Mouse (Mus musculus): ENCODE measurements around the gene Sidt2.

Sidt2 gene

GRCm38 (mm10) chr9:45955107-45955963 lies at the start of gene Sidt2:
Gene Sidt2 (minus strand): TSS chr9:45955258.
- DNase-seq (ENCODE audit: low spot score in 2 of 2) = peak; percentile 73 to 89

GRCm38 (mm10) chr9:46004529-46004928 lies 49.5 kb upstream of the Sidt2 start:
- DNase-seq (ENCODE audit: low spot score in 2 of 2) = no peak

- peak in 1 of 2 experiments; percentile 90 for DNase-seq (ENCODE audit: low spot score in 2 of 2)
Measured at GRCm38 (mm10) chr9:46003729-46004128, 48.7 kb upstream of the Sidt2 start.

GRCm38 (mm10) chr9:45999009-45999408 lies 44.0 kb upstream of the Sidt2 start:
- DNase-seq (ENCODE audit: low spot score in 2 of 2) = peak in 1 of 2 experiments; percentile 30

GRCm38 (mm10) chr9:45985229-45985567 lies 30.1 kb upstream of the Sidt2 start:
- peak in 1 of 2 experiments; percentile 59 for DNase-seq (ENCODE audit: low spot score in 2 of 2)

- peak; percentile 65 to 85 for DNase-seq (ENCODE audit: low spot score in 2 of 2)
Measured at GRCm38 (mm10) chr9:45984409-45985228, 29.6 kb upstream of the Sidt2 start.

GRCm38 (mm10) chr9:45983676-45984408 lies 28.8 kb upstream of the Sidt2 start:
- DNase-seq (ENCODE audit: low spot score in 2 of 2) = peak in 1 of 2 experiments; percentile 17

GRCm38 (mm10) chr9:45981331-45981730 lies 26.3 kb upstream of the Sidt2 start:
- DNase-seq (ENCODE audit: low spot score in 2 of 2) = no peak

- DNase-seq (ENCODE audit: low spot score in 2 of 2) = no peak
Measured at GRCm38 (mm10) chr9:45980611-45981010, 25.6 kb upstream of the Sidt2 start.

GRCm38 (mm10) chr9:45979778-45980177 lies 24.7 kb upstream of the Sidt2 start:
- no peak for DNase-seq (ENCODE audit: low spot score in 2 of 2)

GRCm38 (mm10) chr9:45976884-45977283 lies 21.8 kb upstream of the Sidt2 start:
- no peak for DNase-seq (ENCODE audit: low spot score in 2 of 2)

- DNase-seq (ENCODE audit: low spot score in 2 of 2) = no peak
Measured at GRCm38 (mm10) chr9:45963577-45963976, 8.5 kb upstream of the Sidt2 start.

- DNase-seq (ENCODE audit: low spot score in 2 of 2) = no peak
Measured at GRCm38 (mm10) chr9:45961855-45962254, 6.8 kb upstream of the Sidt2 start.

GRCm38 (mm10) chr9:45959661-45960060 lies 4.6 kb upstream of the Sidt2 start:
- no peak for DNase-seq (ENCODE audit: low spot score in 2 of 2)

- DNase-seq (ENCODE audit: low spot score in 2 of 2) = no peak
Measured at GRCm38 (mm10) chr9:45958851-45959250, 3.8 kb upstream of the Sidt2 start.

GRCm38 (mm10) chr9:45958023-45958670 lies 3.1 kb upstream of the Sidt2 start:
- DNase-seq (ENCODE audit: low spot score in 2 of 2) = no peak

GRCm38 (mm10) chr9:45954294-45955106 lies 558 bp downstream of the Sidt2 start:
- DNase-seq (ENCODE audit: low spot score in 2 of 2) = peak in 1 of 2 experiments; percentile 44

GRCm38 (mm10) chr9:45953511-45954293 lies 1.4 kb downstream of the Sidt2 start:
- no peak for DNase-seq (ENCODE audit: low spot score in 2 of 2)

GRCm38 (mm10) chr9:45952890-45953289 lies 2.2 kb downstream of the Sidt2 start:
- no peak for DNase-seq (ENCODE audit: low spot score in 2 of 2)

GRCm38 (mm10) chr9:45952057-45952456 lies 3.0 kb downstream of the Sidt2 start:
- DNase-seq (ENCODE audit: low spot score in 2 of 2) = no peak

Data from left cerebral cortex, adult 9 months (tissue).